Mouse (Mus musculus) CH12.LX (cell line): ENCODE data around the gene Rpl3. TPM values are rescaled to one million over a fixed set of nuclear protein-coding genes. Genes with fewer than 3 reads are reported as not detected.
A peak's percentile ranks its signal among the peaks of the same experiment; 100 is the strongest.

Experiments
- DNase-seq: peaks from one replicate; pipeline ENCODE4 v3.0.0-alpha.2; 2013; ENCODE audit errors: extremely low read depth
- H3K27ac ChIP-seq: 2 replicates; pipeline ENCODE4 v1.5.1; 2012; ENCODE audit warnings: low read depth, mild to moderate bottlenecking, control low read depth, moderate library complexity; ENCODE audit not compliant: insufficient read depth
- H3K27me3 ChIP-seq: replicated peaks from 2 replicates; pipeline ENCODE3; 2012; ENCODE audit warnings: inconsistent platforms
- H3K36me3 ChIP-seq, 2 experiments: replicated peaks in 1 of 2; 2 replicates each; pipeline versions ENCODE3 to v1.6.1; 2012; ENCODE audit warnings: inconsistent platforms in 1 of 2, low read length in 1 of 2, mild to moderate bottlenecking in 1 of 2, mixed read lengths in 1 of 2, moderate library complexity in 1 of 2; ENCODE audit not compliant: control insufficient read depth in 1 of 2, insufficient read depth in 1 of 2
- H3K4me1 ChIP-seq, 2 experiments: 2 replicates each; pipeline ENCODE4 v1.6.1; 2012; ENCODE audit warnings: inconsistent platforms in 1 of 2, moderate library complexity in 1 of 2; ENCODE audit not compliant: insufficient read depth in 2 of 2, control insufficient read depth in 1 of 2
- H3K4me2 ChIP-seq: 2 replicates; pipeline ENCODE4 v1.6.1; 2012; ENCODE audit warnings: low read depth, mild to moderate bottlenecking, control low read depth; ENCODE audit not compliant: poor library complexity, insufficient read depth, severe bottlenecking
- H3K4me3 ChIP-seq, 3 experiments: fragments of 150-350 bp in 1 of 3; sonication (generic) in 1 of 3; replicated peaks in 1 of 3; 2 replicates each; pipeline versions ENCODE3 to v1.5.1; 2011 to 2012; ENCODE audit warnings: low read depth in 2 of 3, low read length in 2 of 3, mild to moderate bottlenecking in 2 of 3, moderate library complexity in 2 of 3, control low read depth in 1 of 3, improper control_type of control experiment in 1 of 3, inconsistent platforms in 1 of 3, mixed read lengths in 1 of 3; ENCODE audit not compliant: poor library complexity in 1 of 3
- H3K79me2 ChIP-seq: replicated peaks from 2 replicates; pipeline ENCODE4 v1.6.1; 2012; ENCODE audit warnings: mild to moderate bottlenecking, moderate library complexity; ENCODE audit not compliant: control insufficient read depth, poor library complexity, insufficient read depth, severe bottlenecking; ENCODE audit errors: extremely low read depth
- H3K9ac ChIP-seq: 2 replicates; pipeline ENCODE4 v1.6.1; 2012; ENCODE audit warnings: low read depth, mild to moderate bottlenecking, control low read depth, moderate library complexity; ENCODE audit not compliant: insufficient read depth
- H3K9me3 ChIP-seq: replicated peaks from 2 replicates; pipeline ENCODE3; 2012; ENCODE audit warnings: low read length, inconsistent platforms, mixed read lengths
- BHLHE40 ChIP-seq: IDR thresholded peaks from 2 replicates; pipeline ENCODE4 v1.6.1; 2011; ENCODE audit warnings: mild to moderate bottlenecking, low read depth, low read length, improper control_type of control experiment
- CHD1 ChIP-seq: IDR thresholded peaks from 2 replicates; pipeline ENCODE4 v1.6.1; 2012; ENCODE audit warnings: low read depth, low read length, improper control_type of control experiment, inconsistent platforms
- CTCF ChIP-seq, 2 experiments: IDR thresholded peaks in 1 of 2; conservative IDR thresholded peaks in 1 of 2; 2 replicates each; pipeline ENCODE4 v1.5.1; 2011 to 2012; ENCODE audit warnings: low read depth in 2 of 2, low read length in 2 of 2, improper control_type of control experiment in 1 of 2, inconsistent platforms in 1 of 2, mild to moderate bottlenecking in 1 of 2, moderate library complexity in 1 of 2
- E2F4 ChIP-seq: IDR thresholded peaks from 2 replicates; pipeline ENCODE4 v1.6.1; 2011; ENCODE audit warnings: low read depth, low read length, improper control_type of control experiment; ENCODE audit not compliant: insufficient replicate concordance
- EP300 ChIP-seq: IDR thresholded peaks from 2 replicates; pipeline ENCODE4 v1.6.1; 2011; ENCODE audit warnings: low read length, improper control_type of control experiment
- ETS1 ChIP-seq: conservative IDR thresholded peaks from 2 replicates; pipeline ENCODE4 v1.6.1; 2012; ENCODE audit warnings: low read depth, mild to moderate bottlenecking, inconsistent platforms, low read length, improper control_type of control experiment, moderate library complexity
- GABPA ChIP-seq: IDR thresholded peaks from 2 replicates; pipeline ENCODE4 v1.6.1; 2012; ENCODE audit warnings: low read depth, low read length, improper control_type of control experiment, inconsistent platforms; ENCODE audit not compliant: insufficient replicate concordance
- IRF4 ChIP-seq: IDR thresholded peaks from 2 replicates; pipeline ENCODE4 v1.6.1; 2014; ENCODE audit warnings: low read depth, mild to moderate bottlenecking, inconsistent platforms, low read length, improper control_type of control experiment
- JUN ChIP-seq: IDR thresholded peaks from 2 replicates; pipeline ENCODE4 v1.6.1; 2011; ENCODE audit warnings: low read depth, mild to moderate bottlenecking, low read length, improper control_type of control experiment, moderate library complexity; ENCODE audit not compliant: insufficient read depth
- MAFK ChIP-seq: IDR thresholded peaks from 2 replicates; pipeline ENCODE4 v1.6.1; 2011; ENCODE audit warnings: low read length, improper control_type of control experiment; ENCODE audit not compliant: insufficient replicate concordance
- MAZ ChIP-seq: IDR thresholded peaks from 2 replicates; pipeline ENCODE4 v1.6.1; 2012; ENCODE audit warnings: low read depth, mild to moderate bottlenecking, inconsistent platforms, low read length, improper control_type of control experiment, moderate library complexity
- MEF2A ChIP-seq: IDR thresholded peaks from 2 replicates; pipeline ENCODE4 v1.6.1; 2014; ENCODE audit warnings: low read depth, mild to moderate bottlenecking, inconsistent platforms, low read length, improper control_type of control experiment, borderline replicate concordance
- MXI1 ChIP-seq: IDR thresholded peaks from 2 replicates; pipeline ENCODE4 v1.6.1; 2011; ENCODE audit warnings: mild to moderate bottlenecking, low read depth, low read length, improper control_type of control experiment
- MYC ChIP-seq: IDR thresholded peaks from 2 replicates; pipeline ENCODE4 v1.6.1; 2011; ENCODE audit warnings: low read depth, mild to moderate bottlenecking, improper control_type of control experiment, low read length
- NELFE ChIP-seq: IDR thresholded peaks from 2 replicates; pipeline ENCODE4 v1.6.1; 2011; ENCODE audit warnings: low read depth, low read length, improper control_type of control experiment
- NRF1 ChIP-seq: IDR thresholded peaks from 2 replicates; pipeline ENCODE4 v1.6.1; 2014; ENCODE audit warnings: low read depth, mild to moderate bottlenecking, inconsistent platforms, low read length, improper control_type of control experiment, moderate library complexity
- RCOR1 ChIP-seq: conservative IDR thresholded peaks from 2 replicates; pipeline ENCODE4 v1.6.1; 2012; ENCODE audit warnings: low read depth, mild to moderate bottlenecking, inconsistent platforms, low read length, improper control_type of control experiment
- SMC3 ChIP-seq: IDR thresholded peaks from 2 replicates; pipeline ENCODE4 v1.6.1; 2011; ENCODE audit warnings: low read depth, low read length, improper control_type of control experiment
- TBP ChIP-seq: conservative IDR thresholded peaks from 2 replicates; pipeline ENCODE4 v1.6.1; 2011; ENCODE audit warnings: low read depth, low read length, improper control_type of control experiment
- TCF12 ChIP-seq: IDR thresholded peaks from 2 replicates; pipeline ENCODE4 v1.6.1; 2014; ENCODE audit warnings: low read depth, mild to moderate bottlenecking, inconsistent platforms, low read length, improper control_type of control experiment
- UBTF ChIP-seq: IDR thresholded peaks from 2 replicates; pipeline ENCODE4 v1.6.1; 2012; ENCODE audit warnings: low read depth, mild to moderate bottlenecking, inconsistent platforms, low read length, improper control_type of control experiment, moderate library complexity
- USF1 ChIP-seq: IDR thresholded peaks from 2 replicates; pipeline ENCODE4 v1.6.1; 2014; ENCODE audit warnings: low read depth, mild to moderate bottlenecking, inconsistent platforms, low read length, improper control_type of control experiment
- ZC3H11A ChIP-seq: IDR thresholded peaks from 2 replicates; pipeline ENCODE4 v1.6.1; 2012; ENCODE audit warnings: low read depth, mild to moderate bottlenecking, inconsistent platforms, low read length, improper control_type of control experiment
- ZKSCAN1 ChIP-seq: IDR thresholded peaks from 2 replicates; pipeline ENCODE4 v1.6.1; 2012; ENCODE audit warnings: low read depth, inconsistent platforms, low read length, improper control_type of control experiment, borderline replicate concordance
- ZMIZ1 ChIP-seq: IDR thresholded peaks from 2 replicates; pipeline ENCODE4 v1.6.1; 2012; ENCODE audit warnings: low read depth, mild to moderate bottlenecking, inconsistent platforms, low read length, improper control_type of control experiment
- ZNF384 ChIP-seq: IDR thresholded peaks from 2 replicates; pipeline ENCODE4 v1.6.1; 2012; ENCODE audit warnings: low read depth, low read length, improper control_type of control experiment, inconsistent platforms
- dilution Hi-C: fragments of 300-500 bp; cut with MboI; formaldehyde crosslinking; loops from 2 replicates; pipeline ENCODE4 v1.14.3; 2020; ENCODE audit warnings: low sequenced_read_pairs; ENCODE audit not compliant: extremely low pct_unique_long_range_greater_than_20kb, extremely low pct_ligation_motif_present
- in situ Hi-C: fragments of 300-500 bp; cut with MboI; formaldehyde crosslinking; loops from 3 replicates; pipeline ENCODE4 v1.14.3; 2019; ENCODE audit warnings: low sequenced_read_pairs, low pct_ligation_motif_present, low pct_unique_long_range_greater_than_20kb, mixed read lengths
- polyA plus RNA-seq: library from polyadenylated mRNA; unstranded; fragments of >175 nt; gene quantifications from 2 replicates; pipeline ENCODE4 v1.2.1, GENCODE M21; 2012; ENCODE audit warnings: low read depth; ENCODE audit not compliant: insufficient read length
- total RNA-seq, 2 experiments: library from RNA; depleted of rRNA; stranded (reverse); fragments of 300-350 nt in 1 of 2; fragments of >200 nt in 1 of 2; gene quantifications; 2 replicates each; pipeline ENCODE4 v1.2.3; 2012 to 2014

Rpl3 gene
- total and polyA plus RNA-seq, 3 experiments = 2,198 to 3,819 (median 2,592) TPM

GRCm38 (mm10) chr15:80038110-80038391, 53.6 kb downstream of the Rpl3 start:
- no peak overlapping the region for H3K9ac ChIP-seq
- H3K27ac ChIP-seq = no peak overlapping the region

DNA sequence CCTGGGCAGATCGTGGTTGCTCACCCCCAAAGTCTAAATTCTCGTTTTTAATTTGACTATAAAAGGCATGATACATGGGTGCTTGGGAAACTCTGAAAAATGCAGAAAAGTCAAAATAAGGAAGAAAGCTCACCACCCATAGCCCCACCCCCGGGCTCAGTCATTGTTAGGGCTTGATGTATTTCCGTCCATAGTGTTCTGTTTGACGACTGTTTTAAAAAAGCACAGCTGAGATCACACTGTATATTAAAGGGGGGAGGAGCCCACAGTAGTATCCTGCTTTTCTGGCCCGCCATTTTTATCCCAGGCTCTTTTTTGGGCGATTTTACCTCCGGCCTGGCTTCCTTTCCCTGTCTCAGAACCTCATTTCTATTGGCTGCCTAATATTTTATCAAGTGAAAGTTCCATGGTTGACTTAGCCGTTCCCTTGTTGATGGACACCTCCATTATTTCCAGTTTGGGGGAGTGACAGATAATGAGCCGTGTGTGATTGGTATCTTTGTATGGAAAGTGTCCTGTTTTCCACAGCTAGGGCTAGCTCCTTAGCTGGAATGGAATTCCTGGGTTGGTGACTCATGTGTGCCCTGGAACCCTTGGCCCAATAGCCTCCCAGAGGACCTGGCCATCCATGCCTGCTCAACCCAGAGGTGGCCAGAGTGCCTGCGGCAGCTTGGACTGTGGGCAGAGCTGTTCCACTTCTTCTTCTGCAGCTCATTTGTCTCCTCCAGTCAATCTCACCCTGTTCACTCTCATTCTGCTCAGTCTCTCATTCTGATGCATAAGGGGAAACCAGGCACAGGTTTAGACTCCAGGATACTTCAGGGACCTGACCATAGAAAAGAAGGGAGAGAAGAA, 54.2 kb downstream of the Rpl3 start:
- dilution Hi-C loops (no loop called here), in situ Hi-C loops (no loop called here)
- H3K9ac ChIP-seq = no peak overlapping the region
- no peaks in the 10 kb centered on the region for H3K36me3 ChIP-seq
- no peaks in the 10 kb centered on the region for H3K79me2 ChIP-seq
- H3K27ac ChIP-seq = no peak overlapping the region
- H3K9me3 ChIP-seq = peaks cover 19% of the 10 kb centered on the region
- no peak overlapping the region for H3K4me3 ChIP-seq
- peaks cover 28 to 42% of the 10 kb centered on the region in 2 experiments for H3K4me1 ChIP-seq
- 0 out of 2 replicates have a peak overlapping the region, but pooled peaks have one; percentile 2 for H3K4me2 ChIP-seq
- TF ChIP-seq IRF4 = 0 out of 2 replicates have a peak, but pooled peaks have one; percentile 50
- peak; percentile 37; the same call in 1 of the 2 replicates for TF ChIP-seq MXI1
- TF ChIP-seq ZC3H11A = no peak
- TF ChIP-seq, all 38 proteins: peak for 2
- no peak for DNase-seq
- peaks cover 39% of the 10 kb centered on the region for H3K27me3 ChIP-seq

More at GRCm38 (mm10) chr15:80038110-80038391, 53.6 kb downstream of the Rpl3 start:
- TF ChIP-seq USF1 = no peak
- peak; percentile 66; the same call in 1 of the 2 replicates for TF ChIP-seq BHLHE40
- no peak for TF ChIP-seq UBTF
- no peak for TF ChIP-seq ZNF384
- peak; percentile 43 for TF ChIP-seq RCOR1
- 0 out of 2 replicates have a peak, but pooled peaks have one; percentile 57 for TF ChIP-seq MYC
- TF ChIP-seq CTCF (conservative IDR thresholded peaks at IDR 0.05 in 1 of 2, IDR thresholded peaks at IDR 0.05 in 1 of 2; ENCODE audit: low read depth in 2 of 2, low read length in 2 of 2) = no peak
- peak; percentile 83 for TF ChIP-seq EP300
- TF ChIP-seq NRF1 = no peak
- TF ChIP-seq GABPA = no peak
- no peak; the same call in 1 of the 2 replicates for TF ChIP-seq IRF4
- peak; percentile 62; the same call in 1 of the 2 replicates for TF ChIP-seq TCF12
- TF ChIP-seq ZMIZ1 = no peak
- TF ChIP-seq TBP = 0 out of 2 replicates have a peak, but pooled peaks have one; percentile 52
- TF ChIP-seq ZC3H11A = no peak
- TF ChIP-seq E2F4 = no peak
- TF ChIP-seq ETS1 = peak; percentile 67
- no peak for TF ChIP-seq ZKSCAN1
- peak; percentile 91 for TF ChIP-seq MAFK
- TF ChIP-seq CHD1 = no peak
- TF ChIP-seq SMC3 = no peak
- no peak for TF ChIP-seq NELFE
- TF ChIP-seq JUN = no peak
- peak; percentile 42; the same call in 1 of the 2 replicates for TF ChIP-seq MAZ
- TF ChIP-seq MEF2A = peak; percentile 56; the same call in 1 of the 2 replicates
- no peak for TF ChIP-seq MXI1
- in situ Hi-C loops = no loop called here
- DNase-seq = peak; percentile 86
- H3K36me3 ChIP-seq = no peaks in the 10 kb centered on the region
- peaks cover 19% of the 10 kb centered on the region for H3K9me3 ChIP-seq
- dilution Hi-C loops = no loop called here
- peaks cover 42% of the 10 kb centered on the region for H3K27me3 ChIP-seq
- H3K4me2 ChIP-seq = 0 out of 2 replicates have a peak overlapping the region, but pooled peaks have one; percentile 2
- peaks cover 28 to 42% of the 10 kb centered on the region in 2 experiments for H3K4me1 ChIP-seq
- H3K4me3 ChIP-seq = no peak overlapping the region
- no peaks in the 10 kb centered on the region for H3K79me2 ChIP-seq
